Mouse (Mus musculus): Measurements from ENCODE around the gene Cuedc2. TPM values are rescaled to one million over a fixed set of nuclear protein-coding genes. Genes with fewer than 3 reads are reported as not detected.

The Cuedc2 gene
- polyA plus RNA-seq, 1 experiment from 2014 or later = 154 TPM

DNA sequence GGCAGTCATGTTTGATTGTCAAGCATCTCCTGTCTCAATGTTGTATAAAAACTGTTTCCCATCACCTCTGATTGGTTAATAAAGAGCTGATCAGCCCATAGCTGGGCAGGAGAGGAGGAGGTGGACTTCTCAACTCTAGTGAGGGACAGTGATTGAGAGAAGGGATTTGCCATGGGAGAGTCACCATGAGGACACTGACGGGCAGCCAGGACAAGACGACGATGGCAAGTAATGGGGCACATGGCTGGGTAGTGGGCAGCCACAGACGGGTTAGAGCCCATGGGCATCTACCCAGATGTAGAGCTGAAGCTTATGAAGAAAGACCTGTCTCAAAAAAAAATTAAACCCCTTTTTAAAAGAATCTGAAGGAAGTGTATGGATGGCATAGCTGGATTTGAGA lies 36.0 kb downstream of the Cuedc2 start:
- H3K4me2 ChIP-seq = no peak overlapping the region
- H3K4me3 ChIP-seq = no peak overlapping the region
- H3K4me1 ChIP-seq = peaks cover 18% of the 10 kb centered on the region
- H3K36me3 ChIP-seq = no peaks in the 10 kb centered on the region
- WGBS = 92% methylated on average over 4 of the region's 4 CpGs
- no peaks in the 10 kb centered on the region for H3K9me3 ChIP-seq
- no peak overlapping the region for H3K9ac ChIP-seq
- H3K27ac ChIP-seq = no peak overlapping the region
- peaks cover 8% of the 10 kb centered on the region; the same call in 1 of the 2 replicates for H3K27me3 ChIP-seq
- no peak for ATAC-seq (ENCODE audit: borderline replicate concordance, extremely low read depth, low FRiP score, low TSS enrichment)

DNA sequence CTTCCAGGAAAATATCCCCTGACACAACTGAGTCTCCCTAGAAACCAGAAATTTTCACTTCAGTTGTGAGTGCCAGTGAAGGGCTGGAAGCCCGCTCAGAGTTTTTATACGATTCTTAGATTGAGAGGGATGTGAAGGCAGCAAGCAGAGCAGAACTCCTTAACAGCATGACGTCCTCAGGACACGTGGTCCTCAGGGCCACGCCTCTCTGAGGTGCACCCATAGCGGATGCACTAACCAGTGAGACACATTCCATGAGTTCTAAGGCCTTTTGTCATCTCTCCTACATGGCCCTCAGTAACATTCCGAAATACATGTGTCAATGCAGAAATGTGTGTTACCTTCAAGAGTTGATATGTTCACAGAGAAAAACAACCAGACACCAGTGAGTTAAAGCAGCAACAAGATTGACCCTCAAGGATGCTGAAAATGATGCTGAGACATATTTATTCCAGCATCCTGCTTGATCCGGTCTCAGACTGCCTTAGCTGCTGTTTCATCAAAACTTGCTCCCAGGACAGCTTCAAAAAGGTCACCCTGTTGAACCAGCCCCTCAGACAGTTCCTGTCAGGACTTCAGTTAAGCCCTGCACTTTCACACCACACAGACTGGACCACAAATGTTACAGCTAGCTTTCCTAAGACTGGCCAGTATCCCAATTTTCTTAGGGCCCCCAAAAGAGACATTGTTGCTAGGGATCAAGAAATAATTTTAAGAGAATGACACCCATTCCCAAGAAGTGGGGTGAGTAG lies 38.0 kb downstream of the Cuedc2 start:
- H3K9ac ChIP-seq = no peak overlapping the region
- no peaks in the 10 kb centered on the region for H3K27me3 ChIP-seq
- no peak for ATAC-seq (ENCODE audit: borderline replicate concordance, extremely low read depth, low FRiP score, low TSS enrichment)
- WGBS = 32% methylated on average over 8 of the region's 8 CpGs
- no peak overlapping the region for H3K27ac ChIP-seq
- peaks cover 12% of the 10 kb centered on the region for H3K4me1 ChIP-seq
- H3K4me2 ChIP-seq = no peak overlapping the region
- H3K9me3 ChIP-seq = no peaks in the 10 kb centered on the region
- H3K36me3 ChIP-seq = no peaks in the 10 kb centered on the region
- no peak overlapping the region for H3K4me3 ChIP-seq

DNA sequence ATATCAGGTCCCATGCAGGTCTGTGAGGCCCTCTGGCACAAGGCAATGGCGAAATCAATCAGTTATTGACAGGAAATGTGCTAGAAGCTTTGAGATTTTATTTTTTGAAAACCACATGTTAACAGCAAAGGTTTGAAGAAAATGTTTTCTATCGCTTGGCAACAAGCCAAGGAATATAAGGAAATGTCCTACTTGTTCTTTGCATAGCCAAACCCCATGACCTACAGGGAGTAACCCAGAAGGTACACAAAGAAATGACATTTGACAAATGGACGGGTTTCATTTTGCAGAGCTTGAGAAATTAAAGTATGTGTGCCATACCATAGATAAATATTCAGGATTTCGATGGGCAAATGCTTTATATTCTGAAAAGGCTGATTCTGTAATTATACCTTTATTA lies 41.6 kb downstream of the Cuedc2 start:
- ATAC-seq (ENCODE audit: borderline replicate concordance, extremely low read depth, low FRiP score, low TSS enrichment) = no peak
- Histone ChIP-seq H3K27me3 (peaks cover 10% of the 10 kb centered on the region; the same call in 1 of the 2 replicates), H3K4me1 (no peaks in the 10 kb centered on the region), H3K4me3 (no peak overlapping the region), H3K4me2 (no peak overlapping the region), H3K27ac (no peak overlapping the region), H3K36me3 (no peaks in the 10 kb centered on the region), H3K9ac (no peak overlapping the region), H3K9me3 (no peaks in the 10 kb centered on the region)
- WGBS = 61% methylated on average over 4 of the region's 4 CpGs

- peaks cover 10% of the 10 kb centered on the region; the same call in 1 of the 2 replicates for H3K27me3 ChIP-seq
- no peak overlapping the region for H3K4me3 ChIP-seq
- H3K27ac ChIP-seq = no peak overlapping the region
- no peak overlapping the region for H3K4me2 ChIP-seq
- 58% methylated on average over 12 of the region's 12 CpGs for WGBS
- H3K9ac ChIP-seq = no peak overlapping the region
- H3K36me3 ChIP-seq = peaks cover 5% of the 10 kb centered on the region
- no peaks in the 10 kb centered on the region for H3K4me1 ChIP-seq
- no peak for ATAC-seq (ENCODE audit: borderline replicate concordance, extremely low read depth, low FRiP score, low TSS enrichment)
- H3K9me3 ChIP-seq = no peaks in the 10 kb centered on the region
Observed at GRCm38 (mm10) chr19:46290535-46291105, 47.9 kb downstream of the Cuedc2 start.

- Histone ChIP-seq H3K36me3 (peaks cover 35% of the 10 kb centered on the region), H3K9me3 (no peaks in the 10 kb centered on the region), H3K27me3 (peaks cover 3% of the 10 kb centered on the region; the same call in 1 of the 2 replicates), H3K27ac (no peak overlapping the region), H3K4me2 (no peak overlapping the region), H3K4me1 (no peaks in the 10 kb centered on the region), H3K9ac (no peak overlapping the region), H3K4me3 (no peak overlapping the region)
- WGBS = 86% methylated on average over 3 of the region's 3 CpGs
- no peak for ATAC-seq (ENCODE audit: borderline replicate concordance, extremely low read depth, low FRiP score, low TSS enrichment)
Observed at GRCm38 (mm10) chr19:46287566-46287965, 50.9 kb downstream of the Cuedc2 start.

DNA sequence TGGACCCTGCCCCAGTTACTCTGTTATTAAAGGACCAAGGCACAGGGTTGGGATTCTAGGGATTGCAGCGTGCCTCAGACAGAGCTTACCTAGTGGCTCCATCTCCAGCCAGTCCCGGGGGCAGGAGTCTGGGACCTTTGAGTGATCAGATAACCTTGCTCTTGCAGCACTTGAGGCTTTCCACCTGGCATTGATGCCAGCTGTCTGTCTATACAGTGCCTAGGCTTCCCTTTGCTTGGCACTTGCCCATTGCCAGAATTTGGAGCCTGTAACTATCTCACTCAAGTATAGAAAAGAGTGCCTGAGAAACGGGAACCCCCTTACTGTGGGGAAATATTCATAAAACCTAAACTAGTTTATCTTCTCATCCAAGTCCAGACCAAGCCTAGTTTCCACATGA lies 51.6 kb downstream of the Cuedc2 start:
- peaks cover 41% of the 10 kb centered on the region for H3K36me3 ChIP-seq

GRCm38 (mm10) chr19:46286047-46286446 lies 52.5 kb downstream of the Cuedc2 start:
- 84% methylated on average over 6 of the region's 6 CpGs for WGBS
- Histone ChIP-seq H3K36me3 (peaks cover 50% of the 10 kb centered on the region), H3K4me2 (no peak overlapping the region), H3K9ac (no peak overlapping the region), H3K9me3 (no peaks in the 10 kb centered on the region), H3K27ac (no peak overlapping the region), H3K4me3 (no peak overlapping the region), H3K27me3 (no peaks in the 10 kb centered on the region), H3K4me1 (no peaks in the 10 kb centered on the region)
- no peak for ATAC-seq (ENCODE audit: borderline replicate concordance, extremely low read depth, low FRiP score, low TSS enrichment)

More for the DNA sequence above, 51.6 kb downstream of the Cuedc2 start:
- Histone ChIP-seq H3K4me2 (no peak overlapping the region), H3K4me1 (no peaks in the 10 kb centered on the region), H3K27ac (no peak overlapping the region), H3K9me3 (no peaks in the 10 kb centered on the region), H3K4me3 (no peak overlapping the region), H3K9ac (no peak overlapping the region), H3K27me3 (no peaks in the 10 kb centered on the region)
- ATAC-seq (ENCODE audit: borderline replicate concordance, extremely low read depth, low FRiP score, low TSS enrichment) = no peak
- WGBS = 91% methylated on average over 3 of the region's 3 CpGs

GRCm38 (mm10) chr19:46285631-46286030 lies 52.9 kb downstream of the Cuedc2 start:
- Histone ChIP-seq H3K9me3 (no peaks in the 10 kb centered on the region), H3K27ac (no peak overlapping the region), H3K36me3 (peaks cover 53% of the 10 kb centered on the region), H3K27me3 (no peaks in the 10 kb centered on the region), H3K4me3 (no peak overlapping the region), H3K4me2 (no peak overlapping the region), H3K9ac (no peak overlapping the region), H3K4me1 (no peaks in the 10 kb centered on the region)
- ATAC-seq (ENCODE audit: borderline replicate concordance, extremely low read depth, low FRiP score, low TSS enrichment) = no peak
- WGBS = 82% methylated on average over 7 of the region's 7 CpGs

GRCm38 (mm10) chr19:46284686-46285085 lies 53.8 kb downstream of the Cuedc2 start:
- Histone ChIP-seq H3K4me3 (no peak overlapping the region), H3K36me3 (peaks cover 63% of the 10 kb centered on the region), H3K27me3 (no peaks in the 10 kb centered on the region), H3K9me3 (no peaks in the 10 kb centered on the region), H3K4me2 (no peak overlapping the region), H3K9ac (no peak overlapping the region), H3K4me1 (no peaks in the 10 kb centered on the region), H3K27ac (no peak overlapping the region)
- 94% methylated on average over 4 of the region's 4 CpGs for WGBS
- no peak for ATAC-seq (ENCODE audit: borderline replicate concordance, extremely low read depth, low FRiP score, low TSS enrichment)

- no peaks in the 10 kb centered on the region for H3K9me3 ChIP-seq
- no peak overlapping the region for H3K27ac ChIP-seq
- no peak overlapping the region for H3K4me2 ChIP-seq
- no peaks in the 10 kb centered on the region for H3K27me3 ChIP-seq
- no peaks in the 10 kb centered on the region for H3K4me1 ChIP-seq
- peaks cover 71% of the 10 kb centered on the region for H3K36me3 ChIP-seq
- 94% methylated on average over 11 of the region's 11 CpGs for WGBS
- H3K9ac ChIP-seq = no peak overlapping the region
- H3K4me3 ChIP-seq = no peak overlapping the region
- no peak for ATAC-seq (ENCODE audit: borderline replicate concordance, extremely low read depth, low FRiP score, low TSS enrichment)
Observed at GRCm38 (mm10) chr19:46282081-46282849, 56.2 kb downstream of the Cuedc2 start.

Measured in lung, embryonic 15.5 days (tissue).